Mouse (Mus musculus): Measurements from ENCODE around the gene Gys2. TPM values are rescaled to one million over a fixed set of nuclear protein-coding genes. Genes with fewer than 3 reads are reported as not detected.
"Not testable (repeated sequence)": the region's sequence is repeated elsewhere in the genome, so short reads cannot be mapped to it uniquely, and the experiment has no call there.

The Gys2 gene
- polyA plus RNA-seq (2012; rRNA removed) (0.03 TPM in 1 of 2 replicates, not detected in the other), polyA plus RNA-seq (2014; fragmentation: Nextera tagmentation; extraction: Ambion mirVana) (not detected in 2 replicates)

DNA sequence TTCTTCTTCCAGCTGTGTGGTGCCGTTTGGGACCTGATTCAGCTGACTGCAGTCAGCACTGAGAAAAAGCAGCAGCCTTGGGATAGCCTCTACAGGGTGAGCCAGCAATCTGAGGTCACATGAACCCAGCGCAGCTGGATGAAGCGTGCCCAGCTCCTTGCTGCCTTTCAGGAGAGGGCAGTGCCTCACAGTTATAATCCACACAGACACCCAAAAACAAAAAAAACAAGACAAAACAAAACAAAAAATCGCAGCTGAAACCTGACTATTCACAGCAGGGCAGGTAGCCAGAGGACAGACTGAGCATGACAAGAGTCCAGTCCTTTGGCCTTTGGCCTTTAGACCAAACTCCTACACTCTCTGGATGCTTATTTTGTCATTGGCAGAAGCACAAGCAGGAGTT, at the start of gene Gys2:
Gene Gys2 (minus strand): TSS at position 309 of the 403 bp plus-strand sequence.
- Histone ChIP-seq H3K4me2 (replicated peaks; ENCODE audit: low read depth, low read length, severe bottlenecking) (no peak within 1 kb of the TSS), H3K9me3 (ENCODE audit: control insufficient read depth, low read length) (no peaks in the 10 kb centered on the region), H3K4me1 (ENCODE audit: control insufficient read depth, insufficient read depth, low read length) (no peaks in the 10 kb centered on the region), H3K27ac (replicated peaks; ENCODE audit: low read depth, low read length) (no peak within 1 kb of the TSS), H3K27me3 (ENCODE audit: control insufficient read depth, insufficient read depth, low read length) (no peaks in the 10 kb centered on the region), H3K9ac (ENCODE audit: low read depth, low read length, severe bottlenecking) (no peak within 1 kb of the TSS), H3K4me3 (replicated peaks; ENCODE audit: low read length) (no peak within 1 kb of the TSS), H3K36me3 (ENCODE audit: control insufficient read depth, insufficient read depth, low read length) (no peaks in the 10 kb centered on the region)
- DNase-seq (ENCODE audit: low spot score) (no peak), ATAC-seq (ENCODE audit: low FRiP score, low read depth) (no peak)
- no peak for TF ChIP-seq POLR2A (IDR thresholded peaks at IDR 0.05; ENCODE audit: borderline replicate concordance, extremely low read depth, insufficient read depth, insufficient read length)
- WGBS: 62% methylated on average over 4 of the region's 4 CpGs

DNA sequence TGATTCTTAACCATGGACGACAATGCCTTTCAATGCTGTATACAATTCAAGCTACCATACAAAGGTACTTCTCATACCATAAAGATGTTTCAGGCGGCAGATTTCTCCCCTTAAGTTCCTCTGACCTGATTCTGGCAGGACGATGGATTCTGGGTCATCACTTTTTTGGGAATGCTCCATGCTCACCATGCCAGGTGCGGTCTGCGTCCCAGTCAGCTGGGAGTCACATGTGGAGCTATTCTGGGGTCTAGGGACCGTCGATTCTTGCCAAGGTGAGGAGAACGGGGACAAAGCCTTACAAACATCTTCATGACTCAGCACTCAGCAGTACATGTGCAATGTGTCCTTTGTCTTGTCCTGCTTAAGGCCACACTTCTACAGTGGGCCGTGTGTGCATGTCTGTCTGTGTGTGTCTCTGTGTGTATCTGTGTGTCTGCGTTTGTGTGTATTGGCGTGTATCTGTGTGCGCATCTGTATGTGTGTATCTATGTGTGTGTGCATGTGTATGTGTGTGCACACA, 48.7 kb upstream of the Gys2 start:
- Histone ChIP-seq H3K27me3 (ENCODE audit: control insufficient read depth, insufficient read depth, low read length) (no peaks in the 10 kb centered on the region), H3K36me3 (ENCODE audit: control insufficient read depth, insufficient read depth, low read length) (no peaks in the 10 kb centered on the region), H3K9ac (ENCODE audit: low read depth, low read length, severe bottlenecking) (no peak overlapping the region), H3K4me3 (replicated peaks; ENCODE audit: low read length) (no peak overlapping the region), H3K4me2 (replicated peaks; ENCODE audit: low read depth, low read length, severe bottlenecking) (no peak overlapping the region), H3K27ac (replicated peaks; ENCODE audit: low read depth, low read length) (no peak overlapping the region), H3K4me1 (ENCODE audit: control insufficient read depth, insufficient read depth, low read length) (no peaks in the 10 kb centered on the region), H3K9me3 (ENCODE audit: control insufficient read depth, low read length) (no peaks in the 10 kb centered on the region)
- DNase-seq (ENCODE audit: low spot score) (no peak), ATAC-seq (ENCODE audit: low FRiP score, low read depth) (no peak)
- 84% methylated on average over 12 of the region's 12 CpGs for WGBS
- TF ChIP-seq POLR2A (IDR thresholded peaks at IDR 0.05; ENCODE audit: borderline replicate concordance, extremely low read depth, insufficient read depth, insufficient read length): no peak

DNA sequence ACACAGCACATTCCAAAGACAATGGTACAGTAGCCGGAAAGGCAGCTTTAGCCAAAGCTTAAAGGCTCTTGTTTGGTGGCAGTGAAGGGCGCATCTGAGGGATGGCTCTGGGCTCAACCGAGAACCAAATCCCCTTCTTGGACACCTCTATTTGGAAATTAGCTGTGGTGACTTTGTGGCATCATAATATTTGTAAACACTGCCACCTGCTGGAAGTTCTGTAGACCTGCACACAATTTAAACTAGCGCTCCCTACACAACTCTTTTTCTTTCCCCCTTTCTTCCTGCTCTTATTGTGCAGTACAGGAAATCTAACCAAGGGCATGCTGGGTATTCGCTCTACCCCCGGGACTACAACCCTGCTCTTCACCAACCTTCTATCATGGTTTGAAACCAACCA, 46.2 kb upstream of the Gys2 start:
- ATAC-seq (ENCODE audit: low FRiP score, low read depth): peak; percentile 50; the same call in 1 of the 2 replicates
- no peak overlapping the region for H3K27ac ChIP-seq (replicated peaks; ENCODE audit: low read depth, low read length)
- H3K4me2 ChIP-seq (replicated peaks; ENCODE audit: low read depth, low read length, severe bottlenecking): no peak overlapping the region
- H3K36me3 ChIP-seq (ENCODE audit: control insufficient read depth, insufficient read depth, low read length): no peaks in the 10 kb centered on the region
- 13% methylated on average over 6 of the region's 6 CpGs for WGBS
- H3K4me1 ChIP-seq (ENCODE audit: control insufficient read depth, insufficient read depth, low read length): no peaks in the 10 kb centered on the region
- H3K9ac ChIP-seq (ENCODE audit: low read depth, low read length, severe bottlenecking): no peak overlapping the region
- TF ChIP-seq POLR2A (IDR thresholded peaks at IDR 0.05; ENCODE audit: borderline replicate concordance, extremely low read depth, insufficient read depth, insufficient read length): no peak
- no peak overlapping the region for H3K4me3 ChIP-seq (replicated peaks; ENCODE audit: low read length)
- no peak for DNase-seq (ENCODE audit: low spot score)
- H3K9me3 ChIP-seq (ENCODE audit: control insufficient read depth, low read length): no peaks in the 10 kb centered on the region
- H3K27me3 ChIP-seq (ENCODE audit: control insufficient read depth, insufficient read depth, low read length): no peaks in the 10 kb centered on the region

- not testable (repeated sequence) for H3K4me3 ChIP-seq (replicated peaks; ENCODE audit: low read length); H3K4me2 ChIP-seq (replicated peaks; ENCODE audit: low read depth, low read length, severe bottlenecking); H3K4me1 ChIP-seq (ENCODE audit: control insufficient read depth, insufficient read depth, low read length); H3K9me3 ChIP-seq (ENCODE audit: control insufficient read depth, low read length); ATAC-seq (ENCODE audit: low FRiP score, low read depth); H3K36me3 ChIP-seq (ENCODE audit: control insufficient read depth, insufficient read depth, low read length); H3K9ac ChIP-seq (ENCODE audit: low read depth, low read length, severe bottlenecking); H3K27ac ChIP-seq (replicated peaks; ENCODE audit: low read depth, low read length); H3K27me3 ChIP-seq (ENCODE audit: control insufficient read depth, insufficient read depth, low read length); DNase-seq (ENCODE audit: low spot score)
- 69% methylated on average over 9 of the region's 9 CpGs for WGBS
Observed at GRCm38 (mm10) chr6:142515379-142515778, 42.5 kb upstream of the Gys2 start.

- no peak for DNase-seq (ENCODE audit: low spot score)
- Histone ChIP-seq H3K9ac (ENCODE audit: low read depth, low read length, severe bottlenecking) (no peak overlapping the region), H3K9me3 (ENCODE audit: control insufficient read depth, low read length) (no peaks in the 10 kb centered on the region), H3K4me1 (ENCODE audit: control insufficient read depth, insufficient read depth, low read length) (0 out of 2 replicates have a peak, but pooled peaks cover 5% of the 10 kb centered on the region), H3K4me2 (replicated peaks; ENCODE audit: low read depth, low read length, severe bottlenecking) (no peak overlapping the region), H3K36me3 (ENCODE audit: control insufficient read depth, insufficient read depth, low read length) (no peaks in the 10 kb centered on the region), H3K27ac (replicated peaks; ENCODE audit: low read depth, low read length) (no peak overlapping the region), H3K4me3 (replicated peaks; ENCODE audit: low read length) (no peak overlapping the region), H3K27me3 (ENCODE audit: control insufficient read depth, insufficient read depth, low read length) (no peaks in the 10 kb centered on the region)
- no peak for TF ChIP-seq POLR2A (IDR thresholded peaks at IDR 0.05; ENCODE audit: borderline replicate concordance, extremely low read depth, insufficient read depth, insufficient read length)
- 2% methylated on average over 10 of the region's 10 CpGs for WGBS
- no peak for ATAC-seq (ENCODE audit: low FRiP score, low read depth)
Observed at GRCm38 (mm10) chr6:142514912-142515311, 42.0 kb upstream of the Gys2 start.

DNA sequence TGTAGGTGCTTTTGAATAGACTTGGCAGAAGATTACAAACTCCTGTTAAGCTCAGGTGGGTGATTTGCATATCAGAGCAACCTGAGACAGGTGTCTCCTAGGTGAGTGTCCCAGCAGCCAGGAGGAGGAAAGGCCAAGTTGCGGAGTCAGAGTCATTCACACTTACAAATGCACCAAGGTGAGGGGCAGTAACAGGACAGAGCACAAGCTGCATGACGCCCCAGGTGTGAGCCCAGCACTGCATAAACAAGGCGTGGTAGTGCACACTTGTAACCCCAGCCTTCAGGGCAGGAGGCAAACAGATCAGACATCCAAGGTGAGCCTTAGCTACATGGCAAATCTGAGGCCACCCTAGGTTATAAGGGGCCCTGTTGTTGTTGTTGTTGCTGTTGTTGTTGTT, 40.0 kb upstream of the Gys2 start:
- H3K4me3 ChIP-seq (replicated peaks; ENCODE audit: low read length): no peak overlapping the region
- DNase-seq (ENCODE audit: low spot score): no peak
- H3K27ac ChIP-seq (replicated peaks; ENCODE audit: low read depth, low read length): no peak overlapping the region
- no peak overlapping the region for H3K4me2 ChIP-seq (replicated peaks; ENCODE audit: low read depth, low read length, severe bottlenecking)
- no peak for ATAC-seq (ENCODE audit: low FRiP score, low read depth)
- no peak overlapping the region for H3K9ac ChIP-seq (ENCODE audit: low read depth, low read length, severe bottlenecking)
- no peak for TF ChIP-seq POLR2A (IDR thresholded peaks at IDR 0.05; ENCODE audit: borderline replicate concordance, extremely low read depth, insufficient read depth, insufficient read length)
- WGBS: 33% methylated on average over 3 of the region's 3 CpGs
- H3K9me3 ChIP-seq (ENCODE audit: control insufficient read depth, low read length): no peaks in the 10 kb centered on the region
- peaks cover 8% of the 10 kb centered on the region; the same call in 1 of the 2 replicates for H3K4me1 ChIP-seq (ENCODE audit: control insufficient read depth, insufficient read depth, low read length)
- no peaks in the 10 kb centered on the region for H3K36me3 ChIP-seq (ENCODE audit: control insufficient read depth, insufficient read depth, low read length)
- no peaks in the 10 kb centered on the region for H3K27me3 ChIP-seq (ENCODE audit: control insufficient read depth, insufficient read depth, low read length)

Measured in limb, embryonic 14.5 days (tissue).